Mouse (Mus musculus): ENCODE measurements around the gene Mapk11.

Mapk11 gene

GRCm38 (mm10) chr15:89141443-89141842, 8.0 kb downstream of the Mapk11 start:
- no peak for DNase-seq (ENCODE audit: low spot score)

- peak; percentile 76 for DNase-seq (ENCODE audit: low spot score)
These were observed 8.7 kb downstream of the Mapk11 start, which contains the start of gene Mapk12 for GRCm38 (mm10) chr15:89140659-89141252. Mapk12 (minus strand) TSS chr15:89140703.

- DNase-seq (ENCODE audit: low spot score): peak; percentile 70
These were observed 9.3 kb downstream of the Mapk11 start for GRCm38 (mm10) chr15:89140048-89140658.

- DNase-seq (ENCODE audit: low spot score): no peak
These were observed 10.9 kb downstream of the Mapk11 start for GRCm38 (mm10) chr15:89138531-89138930.

- no peak for DNase-seq (ENCODE audit: low spot score)
These were observed 11.4 kb downstream of the Mapk11 start for GRCm38 (mm10) chr15:89138046-89138405.

- no peak for DNase-seq (ENCODE audit: low spot score)
These were observed 11.9 kb downstream of the Mapk11 start for GRCm38 (mm10) chr15:89137378-89138045.

- DNase-seq (ENCODE audit: low spot score): no peak
These were observed 12.8 kb downstream of the Mapk11 start for GRCm38 (mm10) chr15:89136461-89137155.

GRCm38 (mm10) chr15:89131316-89131715, 18.1 kb downstream of the Mapk11 start:
- DNase-seq (ENCODE audit: low spot score): peak; percentile 76

- DNase-seq (ENCODE audit: low spot score): no peak
These were observed 19.2 kb downstream of the Mapk11 start for GRCm38 (mm10) chr15:89130245-89130644.

- peak; percentile 87 for DNase-seq (ENCODE audit: low spot score)
These were observed 20.8 kb downstream of the Mapk11 start, which contains the start of gene Hdac10 for GRCm38 (mm10) chr15:89128382-89129350. Hdac10 (minus strand) TSS chr15:89128700.

GRCm38 (mm10) chr15:89127364-89127940, 22.0 kb downstream of the Mapk11 start:
- DNase-seq (ENCODE audit: low spot score): no peak

- no peak for DNase-seq (ENCODE audit: low spot score)
These were observed 22.8 kb downstream of the Mapk11 start for GRCm38 (mm10) chr15:89126622-89127021.

- no peak for DNase-seq (ENCODE audit: low spot score)
These were observed 24.1 kb downstream of the Mapk11 start for GRCm38 (mm10) chr15:89125351-89125750.

- DNase-seq (ENCODE audit: low spot score): no peak
These were observed 25.1 kb downstream of the Mapk11 start for GRCm38 (mm10) chr15:89124312-89124711.

- no peak for DNase-seq (ENCODE audit: low spot score)
These were observed 25.8 kb downstream of the Mapk11 start for GRCm38 (mm10) chr15:89123595-89123994.

- DNase-seq (ENCODE audit: low spot score): peak; percentile 94
These were observed 26.6 kb downstream of the Mapk11 start, which contains the start of gene Tubgcp6 for GRCm38 (mm10) chr15:89122649-89123366. Tubgcp6 (minus strand) TSS chr15:89123112.

- no peak for DNase-seq (ENCODE audit: low spot score)
These were observed 31.4 kb downstream of the Mapk11 start for GRCm38 (mm10) chr15:89118007-89118406.

GRCm38 (mm10) chr15:89110147-89110546, 39.3 kb downstream of the Mapk11 start:
- no peak for DNase-seq (ENCODE audit: low spot score)

- DNase-seq (ENCODE audit: low spot score): no peak
These were observed 42.5 kb downstream of the Mapk11 start for GRCm38 (mm10) chr15:89106976-89107375.

GRCm38 (mm10) chr15:89106073-89106472, 43.4 kb downstream of the Mapk11 start:
- no peak for DNase-seq (ENCODE audit: low spot score)
